Mouse (Mus musculus): ENCODE results near the gene B9d1.
A peak's percentile ranks its signal among the peaks of the same experiment; 100 is the strongest.

The B9d1 gene

DNA sequence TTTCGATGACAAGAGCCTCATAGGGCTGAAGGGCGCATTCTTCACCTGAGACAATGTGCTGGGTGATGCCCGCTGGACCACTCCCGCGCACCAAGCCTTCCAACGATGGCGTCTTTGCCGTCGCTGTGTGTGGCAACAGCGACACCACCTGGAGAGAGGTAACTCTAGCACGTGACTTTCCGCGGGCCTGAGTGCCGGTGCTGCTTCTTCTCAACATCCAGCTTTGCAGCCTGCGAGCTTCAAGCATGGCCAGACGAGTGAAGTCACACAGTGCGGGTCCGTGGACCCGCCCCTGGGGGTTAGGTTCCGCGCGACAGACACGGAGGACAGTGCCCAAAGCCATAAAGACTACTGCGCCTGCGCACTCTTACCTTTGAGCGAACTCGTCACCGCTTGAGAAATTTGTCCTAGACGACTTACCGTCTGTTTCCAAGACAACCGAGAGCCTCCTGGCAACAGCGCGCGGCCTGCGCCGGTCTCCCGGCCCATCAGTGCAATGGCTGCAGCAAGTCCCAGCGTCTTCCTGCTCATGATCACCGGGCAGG is at the start of gene B9d1:
Gene B9d1 (plus strand): TSS at position 432 of the 545 bp plus-strand sequence.
- DNase-seq (ENCODE audit: low spot score), result peak; percentile 97

DNA sequence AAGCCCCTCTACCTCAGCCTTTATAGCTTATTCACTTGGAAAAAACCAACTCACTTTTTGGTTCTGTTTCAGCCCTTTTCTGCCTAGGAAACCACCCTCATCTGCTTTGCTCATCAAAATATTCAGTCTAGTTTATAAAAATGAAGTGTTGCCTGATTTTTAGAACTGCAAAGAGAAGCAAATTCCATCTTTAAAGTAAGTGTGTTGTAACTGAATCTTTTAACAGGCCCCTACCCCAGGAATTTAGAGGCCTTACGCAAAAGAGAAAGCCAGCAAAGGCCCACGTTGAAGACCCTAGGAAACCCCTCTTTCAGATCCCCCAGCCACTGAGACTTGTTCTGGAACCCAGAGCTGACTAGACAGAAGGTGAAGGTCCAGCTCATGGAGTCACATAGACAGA is 40.9 kb upstream of the B9d1 start:
- DNase-seq (ENCODE audit: low spot score), result no peak

DNA sequence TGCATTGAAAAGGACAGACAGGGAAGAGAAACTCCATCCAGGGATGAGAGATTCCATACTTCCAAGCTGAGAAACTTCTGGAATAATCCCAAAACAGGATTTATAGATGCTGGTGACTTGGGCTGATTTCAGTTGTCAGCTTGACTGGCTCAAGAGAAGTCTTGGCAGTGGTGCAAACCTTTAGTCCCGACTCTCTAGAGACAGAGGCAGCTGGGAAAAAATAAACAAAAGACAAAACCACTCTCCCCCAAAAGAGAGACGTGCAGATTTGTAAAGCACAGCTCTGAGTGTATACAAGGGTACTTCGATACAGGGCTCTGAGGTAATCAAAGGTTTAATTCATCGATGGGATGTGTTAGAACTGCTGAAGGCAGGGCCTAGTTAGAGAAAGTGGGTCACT is 39.5 kb upstream of the B9d1 start:
- DNase-seq (ENCODE audit: low spot score), result no peak

DNA sequence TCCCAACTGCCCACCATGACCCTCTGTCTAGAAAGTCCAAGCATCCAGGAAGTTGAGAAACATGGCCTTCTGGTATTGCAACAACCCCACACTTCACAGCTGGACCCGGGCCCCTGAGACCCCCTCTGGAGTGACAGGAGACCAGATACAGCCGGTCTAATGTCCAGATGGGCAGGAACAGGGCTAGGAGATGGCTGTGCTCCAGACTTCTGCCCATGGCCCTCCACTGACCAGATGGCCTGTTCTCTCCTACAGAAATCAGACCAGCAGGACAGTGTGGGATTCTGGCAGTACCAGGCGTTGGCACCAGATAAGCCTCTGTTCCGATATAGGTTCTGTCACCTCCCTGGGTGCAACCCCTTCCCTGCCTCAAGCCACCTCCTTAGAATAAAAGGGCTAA is 36.4 kb upstream of the B9d1 start:
- no peak for DNase-seq (ENCODE audit: low spot score)

DNA sequence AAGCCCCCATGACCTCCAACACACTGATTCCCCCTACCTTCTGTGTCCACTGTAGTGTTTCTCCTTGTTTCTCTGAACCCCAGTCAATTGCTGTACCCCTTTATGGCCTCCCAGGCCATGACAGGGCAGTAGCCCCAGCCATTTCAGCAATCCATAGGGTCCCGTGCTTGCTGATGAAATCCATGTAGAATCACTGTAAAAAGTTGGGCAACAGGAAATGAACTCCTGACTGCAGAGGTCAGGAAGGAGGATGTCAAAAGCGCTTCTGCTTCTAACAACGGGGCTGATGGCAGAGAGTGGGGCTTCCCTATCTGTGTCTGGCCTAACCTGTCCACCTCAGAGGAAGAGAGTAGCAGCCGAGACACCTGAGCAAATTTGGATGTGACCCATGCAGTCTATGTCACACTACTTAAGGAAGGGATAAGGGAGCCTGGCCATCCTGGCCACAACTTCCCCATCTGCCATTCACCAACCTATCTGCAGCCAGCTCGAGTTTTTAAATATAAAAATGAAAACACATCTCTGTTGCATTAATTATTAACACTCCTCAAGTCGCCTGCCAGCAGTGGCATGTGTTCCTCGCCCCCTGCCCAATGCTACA is 35.5 kb upstream of the B9d1 start:
- no peak for DNase-seq (ENCODE audit: low spot score)

DNA sequence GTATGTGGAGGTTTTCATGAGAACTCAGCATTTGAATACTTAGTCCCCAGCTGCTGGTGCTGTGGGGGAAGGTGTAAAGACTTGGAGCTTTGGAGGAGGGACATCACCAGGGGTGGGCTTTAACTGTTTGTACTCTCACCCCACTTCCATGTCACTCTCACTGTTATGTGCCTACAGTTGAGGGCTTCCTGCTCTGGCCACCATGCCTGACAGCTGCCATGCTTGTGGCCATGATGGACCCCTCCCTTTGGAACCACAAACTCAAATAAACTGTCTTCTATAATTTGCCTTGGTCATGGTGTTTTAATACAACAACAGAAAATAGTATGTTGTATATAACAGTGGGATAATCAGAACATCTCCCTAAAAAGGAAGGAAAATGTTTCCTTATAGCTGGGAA is 34.1 kb upstream of the B9d1 start:
- no peak for DNase-seq (ENCODE audit: low spot score)

DNA sequence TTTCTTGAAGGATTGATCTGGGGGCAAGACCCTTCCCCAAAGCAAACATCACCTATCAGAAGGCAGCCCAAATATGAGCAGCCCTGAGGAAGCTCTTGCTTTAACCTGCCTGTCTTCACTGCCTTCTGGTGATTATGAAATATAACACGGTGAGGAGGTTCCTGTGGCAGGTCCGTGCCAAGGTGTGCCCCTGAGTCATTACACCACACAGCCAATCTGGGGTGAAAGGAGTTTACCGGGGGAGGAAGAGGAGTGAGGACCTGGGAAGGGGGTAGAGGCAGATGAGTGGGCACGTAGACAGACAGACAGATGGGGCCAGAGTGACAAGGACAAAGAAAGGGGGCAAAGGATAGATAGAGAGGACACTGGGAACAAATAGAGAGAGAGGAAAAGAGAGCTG is 31.3 kb upstream of the B9d1 start:
- no peak for DNase-seq (ENCODE audit: low spot score)

DNA sequence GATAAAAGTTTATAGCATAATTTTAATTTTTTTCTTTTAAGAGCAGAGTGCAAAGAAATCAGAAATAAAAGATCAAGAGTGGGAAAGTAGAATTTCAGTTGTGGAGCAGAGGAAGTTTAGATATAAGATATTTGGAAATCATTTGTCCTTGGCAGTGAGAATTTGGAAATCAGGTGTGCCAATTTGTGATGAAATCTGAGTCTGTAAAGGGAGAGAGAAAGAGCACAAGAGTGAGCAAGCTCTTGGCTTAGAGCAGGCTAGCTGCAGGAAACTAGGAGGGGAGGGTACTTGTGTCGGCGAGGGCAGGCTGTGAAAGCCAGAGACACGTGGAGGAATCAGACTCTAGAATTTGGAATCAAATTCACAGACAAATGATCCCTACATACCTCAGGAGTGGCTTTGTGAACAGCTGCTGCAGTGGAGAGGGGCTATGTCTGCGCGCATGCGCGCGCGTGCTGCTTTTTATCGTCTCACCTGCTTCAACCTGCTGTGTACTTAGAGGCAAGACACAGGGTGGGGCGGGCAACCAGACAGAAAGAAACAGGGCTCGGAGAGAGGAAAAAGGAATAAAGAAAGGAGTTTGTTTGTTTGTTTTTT is 28.1 kb upstream of the B9d1 start:
- no peak for DNase-seq (ENCODE audit: low spot score)

DNA sequence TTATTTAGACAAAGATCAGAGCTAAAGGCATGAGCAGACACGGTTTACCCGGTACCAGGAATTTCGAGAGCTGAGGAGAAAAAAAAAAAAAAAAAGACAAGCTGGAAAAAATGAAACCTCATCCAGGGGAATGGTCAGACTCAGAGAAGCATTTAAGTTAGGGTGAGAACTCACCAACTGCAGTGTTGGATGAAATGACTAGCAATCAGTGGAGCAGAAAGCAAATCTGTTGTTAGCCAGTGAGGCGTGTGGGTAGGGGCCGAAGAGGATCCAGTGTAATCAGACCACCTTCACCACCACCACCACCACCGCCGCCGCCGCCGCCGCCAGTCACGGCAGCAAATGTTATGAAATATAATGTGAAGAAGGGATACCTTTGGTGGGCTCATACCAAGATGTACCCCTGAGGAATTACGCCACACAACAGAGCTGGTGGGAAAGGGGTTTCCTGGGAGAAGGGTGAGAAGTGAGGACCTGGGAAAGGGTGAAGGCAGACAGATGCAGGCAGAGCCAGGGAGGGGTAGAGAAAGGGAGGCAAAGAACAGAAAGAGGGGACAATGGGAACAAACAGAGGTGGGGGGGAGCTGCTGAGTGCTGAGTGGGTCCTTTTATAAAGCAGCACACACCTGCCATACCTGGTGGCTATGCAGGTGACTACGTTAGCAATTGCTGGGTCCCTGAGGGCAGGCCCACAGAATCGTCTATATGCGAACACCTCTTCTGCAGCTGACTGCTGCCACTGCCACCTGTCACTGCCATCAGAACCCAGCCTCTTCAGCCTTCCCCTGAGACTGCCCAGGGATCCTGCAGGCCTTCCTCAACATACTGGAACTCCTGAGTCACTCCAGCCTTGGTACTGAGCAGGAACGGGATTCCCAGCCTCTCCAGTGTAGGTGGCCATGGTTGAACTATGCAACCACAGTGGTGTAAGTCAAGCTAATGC is 27.1 kb upstream of the B9d1 start:
- DNase-seq (ENCODE audit: low spot score), result no peak

DNA sequence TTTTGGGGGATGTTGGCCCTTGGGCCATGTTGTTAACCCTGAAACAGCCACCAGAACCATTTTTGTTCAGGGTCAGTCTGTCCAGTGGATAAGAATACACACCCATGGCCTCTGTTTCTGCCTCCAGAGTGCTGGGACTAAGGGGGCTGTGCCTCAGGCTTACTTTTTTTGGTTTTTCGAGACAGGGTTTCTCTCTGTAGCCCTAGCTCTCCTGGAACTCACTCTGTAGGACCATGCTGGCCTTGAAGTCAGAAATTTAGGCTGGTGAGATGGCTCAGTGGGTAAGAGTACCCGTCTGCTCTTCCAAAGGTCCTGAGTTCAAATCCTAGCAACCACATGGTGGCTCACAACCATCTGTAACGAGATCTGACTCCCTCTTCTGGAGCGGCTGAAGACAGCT is 26.2 kb upstream of the B9d1 start:
- no peak for DNase-seq (ENCODE audit: low spot score)

DNA sequence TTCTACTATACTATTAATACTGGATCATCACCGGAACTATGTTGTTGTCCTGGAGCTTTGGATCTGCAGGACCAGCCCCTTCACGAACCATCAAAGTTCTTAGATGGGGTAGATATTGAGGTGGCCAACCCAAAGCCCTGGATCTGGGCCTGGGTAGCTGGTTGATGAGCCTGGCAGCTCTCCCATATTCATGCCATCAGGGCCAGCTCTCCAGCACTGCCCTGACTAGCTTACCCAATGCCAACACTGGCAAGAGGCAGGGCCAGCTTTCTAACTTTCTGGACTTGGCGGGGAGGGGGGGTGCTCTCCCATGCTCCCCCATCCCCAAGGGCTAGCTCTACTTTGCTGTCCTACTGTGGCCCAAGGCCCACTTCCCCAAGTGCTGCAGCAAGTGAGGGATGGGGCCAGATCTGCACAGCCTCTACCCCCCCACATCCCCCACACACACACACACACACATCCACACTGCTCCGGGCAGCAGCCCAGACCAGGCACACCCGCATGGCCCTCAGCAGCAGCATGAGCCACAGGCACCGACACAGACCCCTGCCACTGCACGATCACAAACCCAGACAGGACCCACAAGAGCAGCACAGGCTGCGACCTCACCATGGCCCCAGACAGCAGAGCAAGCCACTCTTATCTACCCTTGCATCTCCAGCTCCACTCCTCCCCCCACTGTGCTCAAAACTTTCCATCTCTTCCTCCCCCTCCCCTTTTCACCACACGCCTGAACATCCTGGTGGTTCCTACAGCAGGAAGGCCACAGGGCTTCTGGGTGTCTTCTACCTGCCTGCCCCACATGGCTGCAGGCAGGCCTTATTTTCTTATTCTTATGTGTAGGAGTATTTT is 23.5 kb upstream of the B9d1 start:
- DNase-seq (ENCODE audit: low spot score), result no peak

DNA sequence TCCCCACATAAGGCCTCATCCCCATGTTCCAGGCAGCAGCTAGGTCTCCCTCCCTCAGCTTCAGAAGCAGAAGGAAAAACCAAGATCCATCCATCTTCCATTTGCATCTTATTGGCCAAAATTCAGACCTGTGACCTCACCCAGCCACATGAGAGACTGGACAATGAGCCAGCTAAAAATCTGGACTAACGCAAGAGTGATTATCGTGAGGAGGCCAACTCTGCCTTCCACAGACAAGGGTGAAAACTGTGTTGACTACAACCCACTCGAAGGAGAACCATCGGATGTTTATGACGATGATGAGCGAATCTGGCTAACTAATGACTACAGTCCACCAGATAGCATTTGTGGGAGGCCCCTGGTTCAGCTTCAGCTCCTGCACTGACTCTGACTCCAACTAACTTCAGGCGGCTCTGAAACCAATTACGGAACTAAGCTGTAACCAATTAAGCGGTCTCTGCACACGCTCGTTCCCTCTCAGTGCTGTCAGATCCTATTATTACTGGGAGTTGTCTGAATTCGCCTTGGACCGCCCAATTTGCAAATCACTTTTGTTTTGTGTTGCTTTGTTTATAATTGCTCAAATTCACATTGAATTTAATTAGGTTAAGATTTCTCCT is 21.6 kb upstream of the B9d1 start:
- DNase-seq (ENCODE audit: low spot score), result no peak

DNA sequence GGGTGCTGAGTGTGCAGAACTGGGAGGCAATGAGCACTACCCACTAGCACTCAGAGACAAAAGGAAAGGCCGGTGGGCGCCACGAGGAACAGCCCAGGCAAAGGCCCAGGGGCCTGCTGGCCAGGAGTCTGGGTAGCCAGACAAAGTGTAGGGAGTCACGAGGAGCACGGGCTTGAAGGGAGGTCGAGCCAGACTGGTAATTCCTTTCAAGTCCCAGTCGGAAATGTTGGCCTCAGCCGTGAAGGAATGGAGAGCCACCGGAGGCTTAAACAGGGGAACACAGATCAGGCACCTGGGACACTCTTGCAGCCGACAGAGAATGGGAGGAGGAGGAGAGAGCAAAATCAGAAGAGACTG is 20.7 kb upstream of the B9d1 start:
- no peak for DNase-seq (ENCODE audit: low spot score)

DNA sequence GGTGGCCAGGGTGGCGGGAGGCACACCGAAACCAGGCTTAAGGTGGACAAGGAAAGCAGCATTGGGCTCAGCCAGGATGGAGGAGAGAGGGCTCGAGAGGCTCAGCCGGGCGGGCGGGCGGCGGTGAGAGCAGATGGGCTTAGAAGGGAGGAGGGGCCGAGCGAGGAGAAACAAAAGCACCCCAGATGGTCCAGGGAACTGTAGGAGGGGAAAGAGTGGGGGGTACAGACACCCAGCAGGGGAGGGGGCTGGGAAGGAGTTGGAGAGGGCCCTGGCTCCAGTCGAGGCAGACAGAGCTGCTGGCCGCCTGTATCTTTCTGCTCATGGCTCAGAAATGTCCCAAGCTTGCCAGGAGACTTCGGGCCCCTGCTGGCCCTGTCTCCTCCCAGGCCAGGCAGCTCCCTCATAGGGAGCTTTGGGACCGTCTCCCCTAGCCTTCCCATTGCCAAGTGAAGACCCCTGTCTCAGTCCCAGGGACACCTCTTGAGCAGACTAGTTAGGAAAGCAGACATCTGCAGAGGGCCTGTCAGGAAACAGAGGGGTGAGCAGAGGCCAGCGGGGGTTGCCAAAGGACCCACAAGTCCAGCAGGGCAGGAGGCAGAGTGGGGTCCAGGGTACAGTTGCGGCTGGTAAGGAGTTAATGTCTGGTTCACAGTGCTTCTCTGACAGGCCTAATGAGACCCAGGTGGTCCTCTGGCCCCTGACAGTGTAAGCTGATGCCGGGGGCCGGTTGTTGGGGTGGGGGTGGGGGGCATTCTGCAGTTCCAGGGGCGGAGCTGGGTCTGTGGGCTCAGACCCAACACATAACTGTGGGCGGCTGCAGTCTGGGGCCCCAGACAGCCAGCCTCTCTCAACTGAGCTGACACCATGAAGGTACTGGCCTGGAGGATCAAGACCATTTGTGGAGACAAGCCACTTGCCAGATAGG is 20.1 kb upstream of the B9d1 start, which contains the start of gene Mfap4:
Gene Mfap4 (plus strand): TSS at position 819 of the 928 bp plus-strand sequence.
- no peak for DNase-seq (ENCODE audit: low spot score)

DNA sequence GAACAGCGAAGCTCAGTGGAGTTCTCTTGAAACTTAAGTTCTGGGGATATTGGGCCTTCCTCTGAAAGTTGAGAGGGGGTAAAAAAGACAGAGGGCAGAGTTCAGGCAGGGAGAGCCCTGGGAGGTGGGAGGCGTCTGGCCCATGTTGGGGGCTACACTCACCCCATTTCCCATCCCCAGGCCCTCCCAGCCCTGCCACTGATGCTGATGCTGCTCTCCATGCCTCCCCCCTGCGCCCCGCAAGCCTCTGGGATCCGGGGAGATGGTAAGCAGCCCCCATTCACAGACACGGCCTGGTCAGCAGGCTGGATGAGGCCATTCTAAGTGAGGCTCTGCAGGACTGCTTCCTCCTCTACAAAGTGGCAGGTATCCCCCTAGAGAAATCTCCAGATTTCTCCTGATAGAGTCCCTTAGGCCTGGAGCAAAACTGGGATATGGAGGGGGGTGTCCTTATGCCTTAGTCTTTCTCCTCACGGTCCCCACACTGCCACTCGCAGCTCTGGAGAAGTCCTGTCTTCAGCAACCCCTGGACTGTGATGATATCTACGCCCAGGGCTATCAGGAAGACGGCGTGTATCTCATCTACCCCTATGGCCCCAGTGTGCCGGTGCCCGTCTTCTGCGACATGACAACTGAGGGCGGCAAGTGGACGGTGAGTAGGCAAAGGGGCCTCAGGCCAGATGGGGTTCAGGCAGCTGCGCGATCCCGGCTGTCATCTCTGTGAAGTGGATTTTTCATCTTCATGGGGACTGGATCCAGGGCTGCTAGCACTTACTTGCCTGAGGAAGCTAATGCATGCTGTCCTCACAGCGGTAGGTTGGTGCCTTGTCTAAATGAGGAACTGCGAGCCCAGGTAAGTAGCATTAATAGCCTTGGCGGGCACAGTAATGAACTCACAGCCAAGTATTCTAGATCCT is 19.1 kb upstream of the B9d1 start:
- no peak for DNase-seq (ENCODE audit: low spot score)

DNA sequence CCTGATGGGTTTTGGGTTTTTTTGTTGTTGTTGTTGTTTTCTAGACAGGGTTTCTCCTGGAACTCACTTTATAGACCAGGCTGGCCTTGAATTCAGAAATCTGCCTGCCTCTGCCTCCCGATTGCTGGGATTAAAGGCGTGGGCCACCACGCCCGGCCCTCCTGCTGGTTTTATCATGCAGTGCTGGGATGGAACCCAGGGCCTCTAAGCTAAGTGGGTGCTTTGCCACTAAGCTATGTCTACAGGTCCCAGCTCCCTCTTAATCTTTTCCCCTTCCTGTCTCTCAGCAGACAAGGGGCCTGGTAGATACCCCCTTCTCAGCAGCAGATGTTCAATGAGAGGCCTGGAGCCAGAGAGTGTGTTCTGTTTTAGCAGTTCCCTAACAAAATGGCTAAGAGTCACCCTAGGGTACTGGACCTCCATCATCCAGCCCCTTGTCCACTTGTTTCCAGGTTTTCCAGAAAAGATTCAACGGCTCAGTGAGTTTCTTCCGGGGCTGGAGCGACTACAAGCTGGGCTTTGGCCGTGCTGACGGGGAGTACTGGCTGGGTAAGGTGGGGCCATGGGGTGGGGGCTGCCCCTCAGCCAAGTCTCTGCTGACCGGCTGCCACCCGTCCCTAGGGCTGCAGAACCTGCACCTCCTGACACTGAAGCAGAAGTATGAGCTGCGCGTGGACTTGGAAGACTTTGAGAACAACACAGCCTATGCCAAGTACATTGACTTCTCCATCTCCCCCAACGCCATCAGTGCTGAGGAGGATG is 18.3 kb upstream of the B9d1 start:
- DNase-seq (ENCODE audit: low spot score), result no peak

DNA sequence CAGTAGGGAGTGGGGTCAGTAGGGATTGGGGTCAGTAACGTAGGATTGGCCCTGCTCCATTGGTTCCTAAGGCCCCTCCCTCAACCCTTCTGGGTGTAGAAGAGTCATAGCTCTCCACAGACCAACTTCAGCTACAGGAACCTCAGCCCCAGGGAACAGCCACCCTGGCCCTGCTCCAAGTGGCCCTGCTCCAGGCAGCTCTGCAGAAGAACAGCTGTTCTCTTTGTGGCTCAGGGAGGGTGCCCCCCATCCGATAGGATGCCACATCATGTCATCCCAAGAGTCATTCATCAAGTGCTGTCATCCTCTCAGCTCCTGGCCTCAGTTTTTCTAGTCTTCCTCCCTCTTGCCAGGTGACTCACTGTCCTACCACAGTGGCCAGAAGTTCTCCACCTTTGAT is 17.5 kb upstream of the B9d1 start:
- DNase-seq (ENCODE audit: low spot score), result peak; percentile 31

DNA sequence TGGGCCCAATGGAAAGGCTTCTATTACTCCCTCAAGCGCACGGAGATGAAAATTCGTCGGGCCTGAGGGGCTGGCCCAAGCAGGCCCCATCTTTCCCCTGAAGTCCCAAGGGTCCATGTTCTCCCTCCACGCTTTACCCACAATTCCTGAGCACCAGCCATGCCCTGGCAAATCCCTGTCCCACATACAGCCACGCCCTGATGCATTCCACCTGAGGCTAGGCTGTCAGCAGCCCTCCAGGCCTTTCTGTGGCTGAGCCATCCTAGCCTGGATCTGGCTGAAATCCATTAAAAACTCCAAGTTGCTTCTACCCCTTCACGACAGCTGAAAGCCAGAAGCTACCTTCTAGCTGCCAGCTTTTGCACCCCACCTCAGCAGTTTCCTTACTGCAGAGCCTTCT is 17.0 kb upstream of the B9d1 start:
- DNase-seq (ENCODE audit: low spot score), result no peak

DNA sequence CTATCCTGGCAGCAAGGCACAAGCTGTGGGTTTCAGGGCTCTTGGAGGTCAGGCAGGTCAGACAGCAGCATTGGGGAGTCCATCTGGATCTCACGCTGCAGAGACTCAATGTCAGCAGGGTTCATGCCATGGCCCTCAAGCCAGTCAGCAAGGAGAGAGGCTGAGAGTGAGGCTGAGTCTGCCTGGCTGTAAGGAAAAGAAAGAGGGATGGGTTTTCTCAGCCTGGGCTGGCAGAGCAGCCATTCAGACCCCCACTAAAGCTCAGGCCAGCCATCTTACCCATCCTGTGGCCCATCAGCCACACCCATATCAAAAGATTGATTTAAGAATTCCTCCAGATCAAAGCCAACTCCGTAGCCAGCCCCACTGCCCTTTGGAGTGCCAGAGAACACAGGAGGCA is 15.9 kb upstream of the B9d1 start:
- DNase-seq (ENCODE audit: low spot score), result no peak
